Mouse (Mus musculus): ENCODE results near the gene Fam13c.
A peak's percentile ranks its signal among the peaks of the same experiment; 100 is the strongest.

DNA sequence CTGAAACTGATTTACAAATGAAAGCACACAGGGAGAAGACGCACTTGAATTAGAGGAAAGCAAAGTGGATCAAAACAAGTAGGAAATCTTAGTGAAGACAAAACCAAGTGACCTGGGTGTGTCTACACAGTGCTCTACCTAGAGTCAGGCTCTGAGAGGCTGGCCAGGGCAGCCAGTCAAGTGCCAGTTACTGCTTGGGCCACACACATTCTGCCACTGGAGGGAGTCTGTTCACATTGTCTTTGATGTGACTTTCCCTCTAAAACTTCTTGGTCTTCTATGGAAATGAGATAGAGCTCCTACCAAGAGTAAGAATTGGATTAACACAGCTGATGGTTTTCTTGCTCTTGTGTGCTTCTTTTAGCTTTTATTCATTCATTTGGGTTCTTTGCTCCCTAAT is 153.7 kb downstream of the Fam13c start:
- TF ChIP-seq CTCF (IDR thresholded peaks at IDR 0.05; ENCODE audit: low read depth, low read length) (peak; percentile 15), EP300 (IDR thresholded peaks at IDR 0.05; ENCODE audit: insufficient read depth, low read depth, low read length) (no peak)

Measured in ES-Bruce4 (cell line).